Mouse (Mus musculus) liver, embryonic 15.5 days (tissue): ENCODE measurements around the gene Twf2. TPM values are rescaled to one million over a fixed set of nuclear protein-coding genes. Genes with fewer than 3 reads are reported as not detected.

Source experiments
- ATAC-seq: fragments of 200-750 bp; cut with Nextera tagmentation; 2 replicates; pipeline ENCODE4 v1.8.0; 2017; ENCODE audit warnings: moderate number of reproducible peaks, mild to moderate bottlenecking, moderate library complexity; ENCODE audit not compliant: insufficient read depth
- H3K27ac ChIP-seq: fragments of 300-500 bp; sonication (generic); replicated peaks from 2 replicates; pipeline ENCODE4 v1.5.1; 2015; ENCODE audit warnings: mild to moderate bottlenecking, inconsistent platforms
- H3K27me3 ChIP-seq: fragments of 300-500 bp; sonication (generic); 2 replicates; pipeline ENCODE4 v1.6.1; 2015; ENCODE audit warnings: mild to moderate bottlenecking, inconsistent platforms
- H3K36me3 ChIP-seq: fragments of 300-500 bp; sonication (generic); replicated peaks from 2 replicates; pipeline ENCODE4 v1.6.1; 2015; ENCODE audit warnings: moderate library complexity, mild to moderate bottlenecking, inconsistent platforms
- H3K4me1 ChIP-seq: fragments of 300-500 bp; sonication (generic); replicated peaks from 2 replicates; pipeline ENCODE4 v1.6.1; 2015; ENCODE audit warnings: inconsistent platforms
- H3K4me2 ChIP-seq: fragments of 300-500 bp; sonication (generic); 2 replicates; pipeline ENCODE4 v1.6.1; 2015; ENCODE audit warnings: moderate library complexity, mild to moderate bottlenecking, inconsistent platforms
- H3K4me3 ChIP-seq: fragments of 300-500 bp; sonication (generic); replicated peaks from 2 replicates; pipeline ENCODE4 v1.5.1; 2015; ENCODE audit warnings: mild to moderate bottlenecking, inconsistent platforms
- H3K9ac ChIP-seq: fragments of 300-500 bp; sonication (generic); 2 replicates; pipeline ENCODE4 v1.6.1; 2015; ENCODE audit warnings: moderate library complexity, mild to moderate bottlenecking, inconsistent platforms
- H3K9me3 ChIP-seq: fragments of 300-500 bp; sonication (generic); replicated peaks from 2 replicates; pipeline ENCODE4 v1.6.1; 2016; ENCODE audit warnings: inconsistent platforms
- WGBS: fragments of 180-500 bp; shearing (Covaris S2); methylation state at CpG from one replicate; pipeline ENCODE4 v1.1.7; 2015; ENCODE audit warnings: mixed read lengths; ENCODE audit not compliant: insufficient replicate concordance; 5-methylcytosine and 5-hydroxymethylcytosine counted together
- polyA plus RNA-seq: library from polyadenylated mRNA; unstranded; fragments of >200 nt; fragmentation: Nextera tagmentation; extraction: Ambion mirVana; gene quantifications from 2 replicates; pipeline ENCODE4 v1.2.1, GENCODE M21; 2015

Gene Twf2
- polyA plus RNA-seq, 1 experiment from 2014 or later, result 23.8 TPM

GRCm38 (mm10) chr9:106227790-106228429, 25.0 kb downstream of the Twf2 start:
- Histone ChIP-seq H3K4me3 (no peak overlapping the region), H3K27ac (no peak overlapping the region), H3K27me3 (peaks cover 45% of the 10 kb centered on the region), H3K4me1 (peaks cover 19% of the 10 kb centered on the region; the same call in 1 of the 2 replicates), H3K36me3 (no peaks in the 10 kb centered on the region; the same call in 1 of the 2 replicates), H3K9ac (no peak overlapping the region), H3K9me3 (no peaks in the 10 kb centered on the region), H3K4me2 (no peak overlapping the region)
- ATAC-seq, result peak; percentile 35
- WGBS, result 43% methylated on average over 8 of the region's 8 CpGs

- no peak overlapping the region for H3K4me2 ChIP-seq
- H3K9ac ChIP-seq, result no peak overlapping the region
- H3K9me3 ChIP-seq, result no peaks in the 10 kb centered on the region
- peaks cover 19% of the 10 kb centered on the region; the same call in 1 of the 2 replicates for H3K4me1 ChIP-seq
- peak; percentile 35; the same call in 1 of the 2 replicates for ATAC-seq
- H3K36me3 ChIP-seq, result peaks cover 12% of the 10 kb centered on the region
- WGBS, result 41% methylated on average over 9 of the region's 9 CpGs
- H3K27ac ChIP-seq, result peak overlapping the region; percentile 33; the same call in 1 of the 2 replicates
- no peak overlapping the region for H3K4me3 ChIP-seq
- peaks cover 22% of the 10 kb centered on the region for H3K27me3 ChIP-seq
Observed at GRCm38 (mm10) chr9:106230051-106230733, 27.3 kb downstream of the Twf2 start.

- peaks cover 18% of the 10 kb centered on the region for H3K36me3 ChIP-seq
- no peak overlapping the region for H3K4me3 ChIP-seq
- H3K9me3 ChIP-seq, result no peaks in the 10 kb centered on the region
- no peak overlapping the region for H3K9ac ChIP-seq
- peaks cover 18% of the 10 kb centered on the region; the same call in 1 of the 2 replicates for H3K4me1 ChIP-seq
- H3K27ac ChIP-seq, result peak overlapping the region; percentile 33; the same call in 1 of the 2 replicates
- ATAC-seq, result no peak
- WGBS, result 21% methylated on average over 3 of the region's 3 CpGs
- H3K27me3 ChIP-seq, result peaks cover 17% of the 10 kb centered on the region
- no peak overlapping the region for H3K4me2 ChIP-seq
Observed at GRCm38 (mm10) chr9:106230734-106231106, 27.8 kb downstream of the Twf2 start.

- Histone ChIP-seq H3K4me3 (no peak overlapping the region), H3K9me3 (no peaks in the 10 kb centered on the region), H3K9ac (no peak overlapping the region), H3K4me1 (peaks cover 15% of the 10 kb centered on the region; the same call in 1 of the 2 replicates), H3K27me3 (peaks cover 12% of the 10 kb centered on the region), H3K4me2 (no peak overlapping the region), H3K36me3 (peaks cover 21% of the 10 kb centered on the region), H3K27ac (no peak overlapping the region)
- 50% methylated on average over 7 of the region's 7 CpGs for WGBS
- ATAC-seq, result no peak
Observed at GRCm38 (mm10) chr9:106231220-106231619, 28.3 kb downstream of the Twf2 start.

- no peak overlapping the region for H3K27ac ChIP-seq
- peaks cover 15% of the 10 kb centered on the region; the same call in 1 of the 2 replicates for H3K4me1 ChIP-seq
- no peaks in the 10 kb centered on the region for H3K9me3 ChIP-seq
- no peak for ATAC-seq
- no peak overlapping the region for H3K9ac ChIP-seq
- WGBS, result 59% methylated on average over 4 of the region's 4 CpGs
- no peak overlapping the region for H3K4me2 ChIP-seq
- H3K27me3 ChIP-seq, result peaks cover 6% of the 10 kb centered on the region
- peaks cover 26% of the 10 kb centered on the region for H3K36me3 ChIP-seq
- no peak overlapping the region for H3K4me3 ChIP-seq
Observed at GRCm38 (mm10) chr9:106231816-106232215, 28.9 kb downstream of the Twf2 start.

GRCm38 (mm10) chr9:106232956-106233355, 30.0 kb downstream of the Twf2 start:
- Histone ChIP-seq H3K27ac (no peak overlapping the region), H3K9ac (no peak overlapping the region), H3K4me3 (no peak overlapping the region), H3K4me2 (no peak overlapping the region), H3K9me3 (no peaks in the 10 kb centered on the region), H3K27me3 (no peaks in the 10 kb centered on the region; the same call in 1 of the 2 replicates), H3K36me3 (peaks cover 37% of the 10 kb centered on the region), H3K4me1 (peaks cover 12% of the 10 kb centered on the region; the same call in 1 of the 2 replicates)
- WGBS, result 66% methylated on average over 3 of the region's 3 CpGs
- ATAC-seq, result no peak

GRCm38 (mm10) chr9:106233953-106234352, 31.0 kb downstream of the Twf2 start:
- no peak overlapping the region for H3K4me3 ChIP-seq
- no peak for ATAC-seq
- H3K27me3 ChIP-seq, result no peaks in the 10 kb centered on the region
- 69% methylated on average over 6 of the region's 6 CpGs for WGBS
- peaks cover 10% of the 10 kb centered on the region; the same call in 1 of the 2 replicates for H3K4me1 ChIP-seq
- H3K9me3 ChIP-seq, result no peaks in the 10 kb centered on the region
- no peak overlapping the region for H3K9ac ChIP-seq
- H3K4me2 ChIP-seq, result no peak overlapping the region
- peaks cover 47% of the 10 kb centered on the region for H3K36me3 ChIP-seq
- H3K27ac ChIP-seq, result no peak overlapping the region

GRCm38 (mm10) chr9:106235194-106235830, 32.4 kb downstream of the Twf2 start:
- H3K4me2 ChIP-seq, result no peak overlapping the region
- H3K9me3 ChIP-seq, result no peaks in the 10 kb centered on the region
- peaks cover 51% of the 10 kb centered on the region for H3K36me3 ChIP-seq
- H3K27me3 ChIP-seq, result no peaks in the 10 kb centered on the region
- H3K27ac ChIP-seq, result no peak overlapping the region
- no peak for ATAC-seq
- no peak overlapping the region for H3K9ac ChIP-seq
- 83% methylated on average over 23 of the region's 23 CpGs for WGBS
- H3K4me3 ChIP-seq, result no peak overlapping the region
- H3K4me1 ChIP-seq, result peaks cover 6% of the 10 kb centered on the region; the same call in 1 of the 2 replicates

- Histone ChIP-seq H3K9ac (no peak overlapping the region), H3K4me2 (no peak overlapping the region), H3K27me3 (no peaks in the 10 kb centered on the region), H3K9me3 (no peaks in the 10 kb centered on the region), H3K4me3 (no peak overlapping the region), H3K27ac (no peak overlapping the region), H3K36me3 (peaks cover 59% of the 10 kb centered on the region), H3K4me1 (peaks cover 6% of the 10 kb centered on the region; the same call in 1 of the 2 replicates)
- ATAC-seq, result no peak
- WGBS, result 87% methylated on average over 23 of the region's 23 CpGs
Observed at GRCm38 (mm10) chr9:106236156-106236817, 33.4 kb downstream of the Twf2 start.

GRCm38 (mm10) chr9:106236818-106237211, 33.9 kb downstream of the Twf2 start:
- Histone ChIP-seq H3K9ac (no peak overlapping the region), H3K9me3 (no peaks in the 10 kb centered on the region), H3K4me1 (peaks cover 6% of the 10 kb centered on the region; the same call in 1 of the 2 replicates), H3K4me2 (no peak overlapping the region), H3K36me3 (peaks cover 64% of the 10 kb centered on the region), H3K4me3 (no peak overlapping the region), H3K27ac (no peak overlapping the region), H3K27me3 (no peaks in the 10 kb centered on the region)
- no peak for ATAC-seq
- 89% methylated on average over 3 of the region's 3 CpGs for WGBS
